Mouse (Mus musculus) A20 (cell line): ENCODE results near the gene Fgl2.
"Not testable (repeated sequence)": the region's sequence is repeated elsewhere in the genome, so short reads cannot be mapped to it uniquely, and the experiment has no call there.

Experiments used
- DNase-seq: peaks from one replicate; pipeline ENCODE4 v3.0.0-alpha.2; 2011; ENCODE audit warnings: low read depth, low spot score

Gene Fgl2

GRCm38 (mm10) chr5:21372493-21373179, at the start of gene Fgl2:
TSS of gene Fgl2 (plus strand) at chr5:21372642.
- DNase-seq = no peak

GRCm38 (mm10) chr5:21326494-21326893, 45.9 kb upstream of the Fgl2 start:
- DNase-seq = peak; percentile 77

GRCm38 (mm10) chr5:21328560-21328959, 43.9 kb upstream of the Fgl2 start:
- DNase-seq = no peak

- no peak for DNase-seq
Observed at GRCm38 (mm10) chr5:21329672-21330665, 42.5 kb upstream of the Fgl2 start.

- no peak for DNase-seq
Observed at GRCm38 (mm10) chr5:21331656-21332055, 40.8 kb upstream of the Fgl2 start.

- DNase-seq = no peak
Observed at GRCm38 (mm10) chr5:21332119-21332518, 40.3 kb upstream of the Fgl2 start.

- DNase-seq = not testable (repeated sequence)
Observed at GRCm38 (mm10) chr5:21342265-21342664, 30.2 kb upstream of the Fgl2 start.

- no peak for DNase-seq
Observed at GRCm38 (mm10) chr5:21348366-21348765, 24.1 kb upstream of the Fgl2 start.

- DNase-seq = no peak
Observed at GRCm38 (mm10) chr5:21351678-21352077, 20.8 kb upstream of the Fgl2 start.

- DNase-seq = no peak
Observed at GRCm38 (mm10) chr5:21358648-21359047, 13.8 kb upstream of the Fgl2 start.

GRCm38 (mm10) chr5:21363343-21363742, 9.1 kb upstream of the Fgl2 start:
- no peak for DNase-seq

- no peak for DNase-seq
Observed at GRCm38 (mm10) chr5:21366338-21367053, 5.9 kb upstream of the Fgl2 start.

- peak; percentile 65 for DNase-seq
Observed at GRCm38 (mm10) chr5:21367514-21367913, 4.9 kb upstream of the Fgl2 start.

GRCm38 (mm10) chr5:21370218-21370947, 2.1 kb upstream of the Fgl2 start:
- DNase-seq = no peak

- no peak for DNase-seq
Observed at GRCm38 (mm10) chr5:21371920-21372319, 522 bp upstream of the Fgl2 start.

- DNase-seq = no peak
Observed at GRCm38 (mm10) chr5:21373180-21373518, 707 bp downstream of the Fgl2 start.

- no peak for DNase-seq
Observed at GRCm38 (mm10) chr5:21376935-21377334, 4.5 kb downstream of the Fgl2 start.

- peak; percentile 68 for DNase-seq
Observed at GRCm38 (mm10) chr5:21378397-21378796, 6.0 kb downstream of the Fgl2 start.

- no peak for DNase-seq
Observed at GRCm38 (mm10) chr5:21381986-21382385, 9.5 kb downstream of the Fgl2 start.

- no peak for DNase-seq
Observed at GRCm38 (mm10) chr5:21382678-21383077, 10.2 kb downstream of the Fgl2 start.
